Mouse (Mus musculus) cerebellum, postnatal 36 days (tissue): ENCODE data around the gene Gm128.

Experiments used
- DNase-seq, 2 experiments: peaks; one replicate each; pipeline ENCODE4 v3.0.0; 2021 to 2022; ENCODE audit warnings: mixed read lengths in 2 of 2

Gm128 gene

DNA sequence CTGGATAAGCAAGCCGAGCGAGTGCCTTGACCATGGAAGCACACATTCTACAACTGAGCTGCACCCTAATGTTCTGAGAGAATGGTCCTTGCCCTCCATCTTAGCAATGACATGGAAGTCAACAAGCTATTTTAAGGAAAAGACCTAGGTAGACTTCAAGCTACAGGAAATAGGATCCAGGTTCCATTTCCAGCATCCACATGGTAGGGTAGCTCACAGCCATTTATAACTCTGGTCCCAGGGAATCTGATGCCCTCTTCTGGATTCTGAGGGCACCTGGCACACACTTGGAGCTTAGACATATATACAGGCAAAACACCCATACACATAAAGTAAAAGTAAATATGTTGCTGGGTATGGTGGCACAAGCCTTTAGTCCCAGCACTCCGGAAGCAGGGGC, 24.7 kb upstream of the Gm128 start:
- DNase-seq: no peak

DNA sequence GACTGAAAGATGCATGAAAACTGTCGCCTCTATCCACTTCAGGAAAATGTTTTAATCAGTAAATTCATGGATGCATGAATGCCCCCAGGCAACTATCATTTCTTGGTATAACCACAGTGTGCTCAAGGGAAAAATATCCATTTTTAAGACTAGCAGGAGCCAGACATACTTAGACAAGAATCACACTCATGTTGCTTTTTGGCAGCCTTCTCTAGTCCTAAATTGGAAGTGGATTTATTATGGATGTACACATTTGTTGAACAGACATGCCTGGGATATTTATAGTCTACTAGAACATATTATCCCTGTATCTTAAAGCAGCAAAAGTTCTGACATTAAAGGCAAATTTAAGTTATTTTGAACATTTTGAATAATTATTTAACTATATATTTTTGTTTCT, 23.3 kb upstream of the Gm128 start:
- DNase-seq: no peak

DNA sequence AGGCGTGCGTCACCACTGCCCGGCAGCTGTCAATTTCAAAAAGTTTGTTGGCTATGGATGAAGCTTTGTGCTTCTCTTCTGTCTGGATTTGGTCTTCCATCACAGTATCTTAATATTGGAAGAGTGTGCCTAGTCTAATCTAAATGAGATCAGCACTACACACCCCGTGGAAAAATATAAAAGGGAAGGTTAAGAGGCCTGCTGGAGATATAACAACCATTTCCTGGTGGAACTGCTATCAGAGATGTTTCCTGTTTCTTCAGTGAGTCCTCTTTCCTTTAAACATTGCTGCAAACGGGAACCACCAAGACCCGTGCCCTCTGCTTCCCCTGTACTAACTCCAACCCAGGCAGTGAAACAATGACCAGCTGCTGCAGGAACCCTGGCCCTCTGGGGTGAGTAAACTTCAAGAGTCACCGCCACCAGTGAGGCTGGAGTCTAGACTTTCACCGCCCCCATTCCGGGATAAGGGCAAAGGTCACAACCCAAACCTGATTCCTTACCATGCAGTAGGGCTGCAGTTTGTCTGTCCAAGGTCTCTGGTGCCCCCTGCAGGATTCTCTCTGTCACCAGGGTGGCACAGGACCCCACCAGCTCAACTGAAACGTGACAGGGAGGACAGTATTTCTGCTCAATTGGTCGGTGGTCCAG, 21.8 kb upstream of the Gm128 start:
- DNase-seq: peak; percentile 65

DNA sequence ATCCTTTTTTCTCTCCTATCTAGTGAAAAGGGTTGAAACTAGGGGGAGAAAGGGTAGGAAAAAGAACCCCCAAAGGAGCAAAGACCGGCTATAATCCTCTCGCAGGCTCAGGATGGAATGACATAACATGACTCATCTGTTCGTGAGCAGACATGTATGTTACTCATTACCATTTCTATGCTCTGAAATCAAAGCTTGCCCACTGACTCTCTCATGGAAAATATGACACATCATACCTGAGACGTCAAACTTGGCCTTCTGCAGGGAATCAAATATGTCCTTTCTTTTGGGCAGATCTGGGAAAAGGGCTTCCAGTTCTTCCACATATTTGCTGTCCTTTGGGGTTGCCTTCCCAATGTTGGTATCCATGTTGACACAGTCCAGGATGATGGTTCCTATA, 20.6 kb upstream of the Gm128 start:
- no peak for DNase-seq

DNA sequence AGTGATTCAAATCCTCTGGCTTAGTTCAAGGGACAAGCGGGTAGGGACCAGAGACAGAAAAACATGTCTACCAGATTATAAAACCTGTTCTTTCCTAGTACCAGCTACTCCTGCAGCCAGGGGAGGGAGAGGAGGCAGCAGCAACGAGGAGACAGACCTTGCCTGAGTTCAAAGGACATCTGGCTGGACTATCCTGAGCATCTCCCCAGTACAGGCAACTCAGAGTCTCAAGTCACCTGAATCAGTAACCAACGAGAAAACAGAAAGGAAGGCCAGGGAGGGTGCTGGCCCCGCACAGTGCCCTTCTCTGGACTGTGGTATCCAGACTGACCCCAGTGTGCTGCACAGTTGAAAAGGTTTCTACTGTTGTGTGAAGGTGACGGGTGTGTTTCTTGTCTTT, 15.5 kb upstream of the Gm128 start:
- no peak for DNase-seq

DNA sequence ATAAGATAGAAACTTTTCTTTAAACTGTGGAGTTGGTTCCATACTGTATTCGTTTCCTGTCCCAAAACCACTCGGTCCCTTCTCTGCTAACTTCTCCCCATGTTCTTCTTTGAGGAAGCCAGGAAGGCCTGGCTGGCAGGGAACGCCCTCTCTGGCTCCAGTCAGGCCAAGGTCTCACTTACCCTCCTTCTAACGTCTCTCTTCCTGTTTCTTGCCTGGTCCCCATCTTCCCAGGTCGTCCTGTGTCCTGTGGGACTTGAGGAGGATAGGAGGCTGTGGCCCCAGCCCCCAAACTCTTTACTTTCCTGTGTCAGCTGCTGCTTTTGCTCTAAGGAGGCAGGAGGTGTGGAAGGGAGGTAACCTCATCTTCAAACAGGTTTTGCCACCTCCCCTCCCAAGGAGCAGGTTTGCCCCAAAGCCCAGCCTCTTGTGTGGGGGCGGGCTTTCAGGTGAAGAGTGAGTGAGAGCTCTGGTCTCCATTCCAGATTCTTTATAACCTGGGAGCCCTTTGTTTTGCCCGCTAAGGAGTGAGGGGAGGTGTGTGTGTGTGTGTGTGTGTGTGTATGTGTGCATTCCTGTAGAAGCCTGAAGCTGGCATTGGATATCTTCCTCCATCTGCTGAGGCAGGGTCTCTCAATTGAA, 9.5 kb upstream of the Gm128 start, which contains the start of gene Bnipl:
Gene Bnipl (minus strand): TSS at position 411 of the 642 bp plus-strand sequence.
- no peak for DNase-seq

DNA sequence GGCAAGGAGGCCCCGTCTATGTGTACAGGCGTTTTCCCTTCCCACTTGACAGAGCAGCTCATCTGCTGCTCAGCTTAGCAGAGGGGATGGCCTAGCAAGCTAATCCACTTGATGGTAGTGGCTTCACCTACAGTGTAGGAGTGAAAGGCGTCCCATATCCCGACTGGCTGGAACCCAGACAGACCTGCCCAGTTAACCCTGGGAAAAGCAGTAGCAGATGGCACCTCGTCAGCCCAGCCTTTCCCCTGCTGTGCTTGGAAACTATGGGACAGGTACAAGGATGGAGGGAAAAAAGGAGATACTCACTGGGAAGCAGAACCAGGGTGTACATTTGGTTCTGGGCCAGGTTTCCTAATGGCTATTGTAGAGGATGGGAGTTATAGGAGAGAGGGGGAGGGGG, 9.0 kb upstream of the Gm128 start:
- peak; percentile 84 to 85 for DNase-seq

DNA sequence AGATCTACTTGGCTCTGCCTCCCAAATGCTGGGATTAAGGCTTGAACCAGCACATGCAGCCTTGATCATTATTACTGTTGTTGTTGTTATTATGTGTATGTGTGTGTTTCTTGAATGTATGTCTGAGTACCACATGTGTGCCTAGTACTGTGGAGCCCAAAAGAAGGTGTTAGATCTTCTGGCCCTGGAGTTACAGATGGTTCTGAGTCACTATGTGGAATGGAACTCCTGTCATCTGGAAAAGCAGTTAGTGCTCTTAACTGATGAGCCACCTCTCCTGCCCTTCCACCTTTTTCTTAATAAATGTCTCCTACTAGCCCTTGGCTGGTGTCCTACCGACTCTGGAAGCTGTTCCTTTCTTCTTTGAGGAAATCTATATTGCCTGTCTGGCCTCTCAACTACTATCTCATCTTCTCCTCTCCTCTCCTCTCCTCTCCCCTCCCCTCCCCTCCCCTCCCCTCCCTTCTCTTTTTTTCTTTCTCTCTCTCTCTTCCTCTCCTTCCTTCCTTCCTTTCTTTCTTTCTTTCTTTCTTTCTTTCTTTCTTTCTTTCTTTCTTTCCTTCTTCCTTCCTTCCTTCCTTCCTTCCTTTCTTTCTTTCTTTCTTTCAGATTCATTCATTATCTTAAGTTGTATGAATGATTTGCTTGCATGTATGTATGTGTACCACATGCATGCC, 6.4 kb upstream of the Gm128 start:
- DNase-seq: no peak

DNA sequence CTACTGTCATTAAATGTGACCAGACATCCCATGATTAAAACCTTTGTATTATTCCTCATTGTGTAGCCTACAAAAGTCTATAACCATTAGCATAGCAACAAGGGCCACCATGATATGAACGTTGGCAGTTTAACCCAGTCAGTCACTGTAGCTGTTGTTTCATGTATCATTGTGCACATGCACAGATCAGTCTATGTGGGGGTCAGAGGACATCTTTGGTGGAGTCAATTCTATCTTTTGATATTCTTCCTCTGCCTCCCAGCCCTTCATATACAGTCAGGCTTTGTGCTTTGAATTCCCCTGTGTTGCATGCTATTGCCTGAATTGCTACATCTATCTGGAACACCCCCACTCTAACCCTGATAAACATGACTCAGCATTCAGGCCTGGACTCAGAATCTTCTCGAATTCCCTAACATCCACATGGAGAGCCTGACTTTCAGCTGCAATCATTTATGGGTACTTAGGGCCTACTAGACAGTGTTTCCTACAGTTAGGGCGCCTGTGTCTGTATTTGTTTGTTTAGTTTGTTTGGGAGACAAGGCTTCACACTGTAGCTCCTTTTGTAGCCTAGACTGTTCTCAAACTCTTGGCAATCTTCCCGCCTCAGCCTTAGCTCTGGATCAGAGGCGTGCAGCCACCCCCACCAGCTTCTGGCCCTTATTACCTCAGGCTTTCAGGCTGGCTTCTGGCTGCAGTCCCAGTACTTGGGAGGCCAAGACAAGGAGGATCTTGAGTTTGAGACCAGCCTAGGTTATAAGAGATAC, 5.2 kb upstream of the Gm128 start:
- peak; percentile 51 to 56 for DNase-seq

DNA sequence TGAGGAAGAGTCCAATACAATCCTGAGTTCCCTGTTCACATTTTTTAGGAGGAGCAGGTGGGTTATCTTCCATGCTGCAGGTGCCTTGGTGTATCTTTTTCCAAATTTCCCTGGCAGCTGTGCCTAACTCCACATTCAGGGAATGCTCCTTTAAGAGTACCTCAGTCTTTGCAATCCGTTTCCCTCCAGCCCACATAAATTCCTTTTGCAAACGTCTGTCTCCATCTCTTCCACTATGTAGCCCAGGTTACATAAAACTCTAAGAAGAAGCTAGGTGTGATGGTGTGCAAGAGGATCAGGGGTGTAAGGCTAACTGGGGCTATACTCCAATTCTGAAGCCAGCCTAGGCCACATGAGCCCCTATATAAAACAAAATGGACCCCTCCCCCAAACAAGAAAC, 1.7 kb upstream of the Gm128 start:
- no peak for DNase-seq

DNA sequence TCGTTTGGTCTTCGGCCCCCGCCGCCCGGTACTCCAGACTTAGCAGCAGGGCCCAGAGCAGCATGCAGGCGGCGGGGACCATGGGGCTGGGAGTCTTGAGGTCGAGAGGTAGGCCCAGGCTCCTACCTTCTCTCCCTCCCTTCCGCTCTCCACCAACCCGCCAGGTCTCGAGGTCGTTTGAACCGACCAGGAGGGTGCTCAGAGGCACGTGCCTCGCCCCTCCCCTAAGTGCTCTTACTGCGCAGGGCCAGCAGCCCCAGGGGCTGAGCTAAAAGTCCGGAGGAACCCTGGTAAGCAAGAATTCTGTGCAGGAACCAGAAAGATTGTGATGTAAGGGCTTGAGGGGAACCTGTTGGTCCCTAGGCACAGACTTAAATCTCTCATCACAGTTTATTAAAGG, 498 bp downstream of the Gm128 start:
- no peak for DNase-seq

DNA sequence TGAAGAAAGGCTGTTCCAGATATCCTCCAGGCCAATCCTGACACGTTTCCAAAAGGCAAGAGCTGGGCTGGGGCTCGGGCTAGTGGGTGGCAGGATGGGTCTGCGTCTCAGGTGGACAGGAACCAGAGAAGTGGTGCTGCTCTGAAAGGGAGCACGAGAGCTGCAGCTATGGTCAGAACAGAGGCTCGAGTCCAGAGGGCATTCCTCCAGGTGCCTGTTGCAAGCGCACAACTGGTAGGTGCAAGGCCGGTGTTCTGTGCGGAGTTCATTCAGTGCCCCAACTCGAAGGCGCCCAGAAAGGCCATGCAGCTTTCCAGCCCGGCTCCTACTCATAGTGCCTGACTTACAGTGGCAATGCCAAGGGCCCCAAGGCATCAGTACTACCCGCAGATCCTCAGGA, 1.4 kb downstream of the Gm128 start:
- no peak for DNase-seq

DNA sequence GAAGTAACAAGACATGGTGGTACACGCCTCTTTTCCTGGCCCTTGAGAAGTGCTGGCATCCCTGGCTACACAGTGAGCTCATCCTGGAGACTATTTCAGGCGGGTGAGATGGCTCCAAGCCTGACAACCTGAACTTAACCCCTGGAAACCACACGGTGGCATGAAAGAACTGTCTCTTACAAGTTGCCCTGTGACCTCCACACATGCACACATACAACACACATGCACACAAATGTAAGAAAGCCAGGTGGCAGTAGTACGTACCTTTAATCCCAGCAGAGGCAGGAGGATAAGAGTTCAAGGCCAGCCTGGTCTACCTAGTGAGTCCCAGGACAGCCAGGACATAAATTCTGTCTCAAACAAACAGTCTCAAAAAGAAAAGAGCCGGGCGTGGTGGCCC, 2.4 kb downstream of the Gm128 start:
- DNase-seq: no peak

DNA sequence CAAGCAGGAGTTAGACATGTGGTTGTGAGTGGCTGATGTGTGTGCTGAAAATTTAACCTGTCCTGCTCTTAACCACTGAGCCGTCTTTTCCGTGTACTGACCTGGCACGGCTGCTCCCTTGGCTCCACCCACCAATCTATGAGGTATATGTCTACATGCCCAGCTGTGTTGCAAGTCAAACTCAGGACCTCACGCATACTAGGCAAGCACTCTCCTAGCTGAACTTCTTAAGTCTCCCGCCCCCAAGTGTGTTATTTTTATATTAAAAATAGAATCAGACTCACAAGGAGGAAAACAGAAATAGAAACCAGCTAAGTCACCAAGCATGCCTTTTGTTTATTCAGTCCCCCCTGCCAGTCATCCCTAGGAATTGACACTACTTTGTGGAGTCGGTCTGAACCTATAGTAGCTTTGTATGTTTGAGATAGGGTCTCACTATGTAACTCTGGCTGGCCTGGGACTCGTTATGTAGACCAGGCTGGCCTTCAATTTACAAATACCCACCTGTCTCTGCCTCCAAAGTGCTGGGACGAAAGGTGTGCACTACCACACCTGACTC, 3.8 kb downstream of the Gm128 start:
- no peak for DNase-seq

DNA sequence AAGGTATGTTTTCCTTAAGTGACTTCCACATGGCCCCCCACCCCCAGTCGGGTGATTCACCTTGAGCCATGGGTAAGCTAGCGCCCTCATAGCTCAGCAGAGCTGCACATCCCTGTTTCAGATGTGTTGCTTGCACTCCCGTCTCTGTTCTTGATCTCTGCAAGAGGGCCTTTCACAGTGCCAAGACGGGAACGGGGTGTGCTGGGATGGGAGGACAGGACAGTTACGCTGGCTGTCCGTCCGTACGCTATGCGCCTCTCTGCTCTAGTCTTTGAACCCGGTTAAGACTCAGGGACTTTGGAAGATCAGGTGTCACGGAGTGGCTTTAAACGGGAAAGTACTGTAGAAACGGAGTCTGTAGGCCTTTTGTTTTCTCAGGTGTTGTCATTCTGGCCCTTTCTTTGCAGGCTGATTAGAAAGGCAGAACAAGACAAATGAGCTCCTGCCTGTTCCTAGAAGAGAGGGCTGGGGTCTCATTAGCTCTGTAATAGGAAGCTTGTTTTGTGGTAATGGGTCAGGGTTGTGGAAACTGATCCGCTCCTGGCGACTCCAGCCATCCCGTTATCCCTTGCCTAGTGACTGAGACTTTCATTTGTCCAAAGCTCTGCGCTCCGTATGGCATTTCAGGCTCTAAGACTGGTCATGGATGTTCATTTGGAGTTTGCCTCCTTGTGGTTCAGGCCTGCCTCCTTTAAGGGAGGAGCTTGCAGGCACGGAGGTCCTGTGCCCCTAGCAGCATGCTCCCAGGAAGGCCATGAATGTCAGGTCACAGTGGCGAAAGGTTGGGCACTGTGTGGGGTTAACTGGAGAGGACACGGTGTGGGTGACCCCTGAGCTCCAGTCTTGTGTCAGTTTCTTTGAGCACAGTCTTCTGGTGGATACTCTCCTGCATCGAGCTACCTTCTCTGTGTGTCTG, 5.8 kb downstream of the Gm128 start:
- no peak for DNase-seq

DNA sequence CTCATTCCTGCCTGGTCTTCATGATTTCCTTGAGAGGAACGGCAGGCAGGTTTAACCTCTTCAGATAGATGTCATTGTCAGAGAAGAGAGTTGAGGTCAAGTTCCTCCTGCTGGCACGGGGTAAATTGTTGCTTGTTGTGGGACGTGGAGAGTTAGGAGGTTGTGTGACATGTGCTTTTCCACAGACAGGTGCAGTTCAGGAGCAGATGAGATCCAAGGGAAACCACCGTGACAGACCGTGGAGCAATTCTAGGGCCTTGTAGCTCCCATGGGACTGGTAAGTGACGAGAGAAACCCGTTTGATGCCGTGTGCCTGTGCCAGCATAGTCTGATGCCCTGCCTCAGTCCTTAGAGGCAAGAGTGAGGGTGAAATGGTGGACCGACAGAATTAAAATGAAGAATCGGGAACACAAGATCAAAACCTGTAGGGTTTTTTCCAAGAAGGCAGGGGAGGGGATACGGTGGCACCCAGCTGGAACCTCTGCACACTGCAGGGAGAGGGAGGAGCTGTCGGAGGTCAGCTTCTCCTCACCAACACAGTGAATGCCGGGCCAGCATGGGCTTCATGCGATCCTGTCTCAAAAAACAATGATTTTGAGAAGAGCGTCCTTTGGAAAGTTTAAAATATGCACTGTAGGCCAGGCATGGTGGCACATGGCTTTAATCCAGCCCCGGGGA, 8.0 kb downstream of the Gm128 start:
- DNase-seq: no peak

DNA sequence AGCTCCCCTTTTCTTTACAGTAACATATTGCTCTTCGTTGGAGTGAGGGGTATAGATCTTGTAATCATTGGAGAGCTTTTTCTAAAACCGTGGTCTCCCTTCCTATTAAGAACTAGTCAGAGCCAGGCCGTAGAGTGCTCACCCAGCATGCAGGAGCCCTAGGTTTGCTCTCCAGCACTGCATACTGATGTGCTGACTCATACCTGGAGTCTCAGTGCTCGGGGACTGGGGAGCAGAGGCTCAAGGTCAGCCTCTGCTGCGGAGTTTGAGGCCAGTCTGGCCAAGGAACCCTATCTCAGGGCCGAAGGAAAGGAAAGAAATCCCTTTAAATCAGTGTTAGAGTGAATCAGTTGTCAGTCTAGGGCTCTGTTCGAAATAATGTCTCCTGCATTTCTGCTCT, 8.6 kb downstream of the Gm128 start:
- no peak for DNase-seq

DNA sequence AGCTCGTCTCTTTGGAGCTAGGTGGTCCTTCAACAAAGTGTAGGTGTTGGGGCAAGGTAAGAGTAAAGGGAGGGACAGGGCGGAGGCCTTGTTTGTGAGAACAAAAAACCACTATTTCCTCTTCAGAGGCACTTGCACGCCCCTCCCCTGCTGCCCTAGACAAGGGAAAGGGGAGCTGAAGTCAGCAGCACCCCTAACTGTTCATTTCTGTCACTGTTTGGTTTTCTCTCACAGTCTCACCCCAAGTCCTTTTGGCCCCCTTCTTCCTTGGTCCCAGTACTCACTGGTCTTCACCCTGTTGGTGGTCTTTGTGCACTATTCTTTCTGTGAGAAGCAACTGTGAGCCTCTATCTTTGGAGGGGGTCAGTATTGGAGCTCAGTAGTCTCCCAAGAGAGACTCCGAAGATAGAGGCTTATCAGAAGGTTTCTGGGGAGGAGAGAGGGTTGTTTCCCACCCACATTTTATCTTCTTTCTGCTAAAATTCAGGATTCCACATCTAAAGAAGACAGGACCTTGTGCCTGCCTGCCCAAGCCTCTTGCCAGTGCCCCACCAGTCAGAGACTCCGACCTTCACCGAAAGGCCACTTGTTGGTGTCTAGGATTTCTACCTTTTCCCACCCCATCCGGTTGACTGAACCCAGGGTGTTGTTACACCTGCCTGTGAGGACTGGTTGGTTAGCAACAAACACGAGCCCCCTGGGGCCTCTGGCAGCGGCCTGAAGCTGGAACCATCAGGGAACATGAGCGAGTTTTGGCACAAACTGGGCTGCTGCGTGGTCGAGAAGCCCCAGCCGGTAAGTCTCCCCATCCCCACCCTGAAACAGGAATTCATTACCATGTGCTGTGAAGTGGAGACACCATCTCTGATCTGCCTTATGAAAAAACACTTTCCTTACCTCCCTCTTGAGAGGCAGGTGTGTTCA, 9.8 kb downstream of the Gm128 start, which contains the start of gene Mllt11:
Gene Mllt11 (minus strand): TSS at position 874 of the 924 bp plus-strand sequence.
- no peak for DNase-seq

DNA sequence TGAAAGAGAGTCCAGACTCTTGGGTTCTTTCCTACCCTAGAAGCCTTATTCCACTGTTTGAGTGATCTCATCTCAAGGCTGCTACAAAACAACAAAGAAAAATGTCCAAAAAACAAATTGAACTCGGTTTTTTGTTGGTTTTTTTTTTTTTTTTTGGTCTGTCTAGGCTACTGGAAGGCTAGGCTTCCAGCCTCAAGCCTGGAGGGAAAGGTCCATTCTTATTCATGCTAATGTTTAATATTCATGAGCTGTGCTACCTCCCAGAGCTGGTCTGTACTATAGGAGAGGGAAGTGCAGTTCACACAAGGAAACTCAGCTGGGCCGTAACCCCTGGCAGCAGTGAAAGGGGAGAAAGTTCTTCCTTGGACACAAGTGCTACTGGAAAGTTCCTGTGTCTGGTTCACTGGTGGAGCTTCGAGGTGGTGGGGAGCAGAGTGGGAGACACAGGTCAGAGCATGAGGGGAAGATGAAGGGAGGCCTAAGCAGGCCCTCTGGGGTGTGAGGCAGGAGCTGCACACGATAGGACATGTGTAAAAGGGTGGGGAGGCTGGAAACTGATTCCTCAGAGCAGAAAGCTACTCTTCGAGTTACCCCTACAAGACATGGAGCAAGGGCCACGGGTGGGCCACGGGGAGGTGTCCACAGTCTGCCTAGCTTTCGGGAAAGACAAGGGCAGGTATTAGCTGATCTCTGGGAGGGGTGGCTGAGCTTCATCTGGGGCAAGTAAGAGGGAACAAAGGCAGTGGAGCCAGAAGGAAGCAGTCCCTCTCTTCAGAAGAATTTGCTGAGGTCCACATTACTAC, 10.7 kb downstream of the Gm128 start:
- DNase-seq: no peak
